Mouse (Mus musculus): ENCODE data around the gene Gabra2.

- TF ChIP-seq GATA1 (IDR thresholded peaks at IDR 0.05; ENCODE audit: borderline replicate concordance, low read length) (no peak), TAL1 (conservative IDR thresholded peaks at IDR 0.05; ENCODE audit: low read depth, low read length) (no peak)
Observed at GRCm38 (mm10) chr5:71115216-71115615, 19.6 kb upstream of the Gabra2 start.

Data from G1E (cell line).